Mouse (Mus musculus) inflammation-experienced regulatory T-cells, adult 16 weeks (primary cell): ENCODE measurements around the gene 2310011J03Rik. TPM values are rescaled to one million over a fixed set of nuclear protein-coding genes. Genes with fewer than 3 reads are reported as not detected.

Experiments used
- polyA plus RNA-seq: library from polyadenylated mRNA; unstranded; fragments of 100-300 nt; shearing (Covaris generic); gene quantifications from one replicate; pipeline ENCODE4 v1.2.1, GENCODE M21; 2017

2310011J03Rik gene
- polyA plus RNA-seq: 87.1 TPM

GRCm38 (mm10) chr10:80320340-80320760, at the start of gene 2310011J03Rik:
Gene 2310011J03Rik (minus strand): TSS chr10:80320537.

GRCm38 (mm10) chr10:80356001-80356682, 35.8 kb upstream of the 2310011J03Rik start, which contains the start of gene Plk5:
Gene Plk5 (plus strand): TSS chr10:80356459.

GRCm38 (mm10) chr10:80348244-80348781, 28.0 kb upstream of the 2310011J03Rik start, which contains the start of gene Adamtsl5:
Gene Adamtsl5 (minus strand): TSS chr10:80348412.

GRCm38 (mm10) chr10:80329273-80330081, 9.1 kb upstream of the 2310011J03Rik start, which contains the start of the genes Pcsk4 and Reep6:
Gene Pcsk4 (minus strand): TSS chr10:80329498.
Gene Reep6 (plus strand): TSS chr10:80329953.

GRCm38 (mm10) chr10:80295618-80296425, 24.5 kb downstream of the 2310011J03Rik start, which contains the start of gene Apc2:
Gene Apc2 (plus strand): TSS chr10:80295977.

GRCm38 (mm10) chr10:80292251-80293146, 27.8 kb downstream of the 2310011J03Rik start, which contains the start of gene Rps15:
Gene Rps15 (plus strand): TSS chr10:80292453.

Other genes starting within 250 kb of the 2310011J03Rik start
- gene Sbno2, start 215.0 kb downstream of the 2310011J03Rik start, polyA plus RNA-seq: 84.3 TPM
- gene Stk11, start 204.7 kb downstream of the 2310011J03Rik start, polyA plus RNA-seq: 11.9 TPM
- 434 TPM for gene Atp5d, start 181.9 kb downstream of the 2310011J03Rik start, polyA plus RNA-seq
- gene Cbarp, start 179.7 kb downstream of the 2310011J03Rik start, polyA plus RNA-seq: 2.9 TPM
- 1.7 TPM for gene Midn, start 172.3 kb downstream of the 2310011J03Rik start, polyA plus RNA-seq
- gene Cirbp, start 154.6 kb downstream of the 2310011J03Rik start, polyA plus RNA-seq: 199 TPM
- 21.6 TPM for gene 1600002K03Rik, start 147.6 kb downstream of the 2310011J03Rik start, polyA plus RNA-seq
- 0.22 TPM for gene Efna2, start 141.1 kb downstream of the 2310011J03Rik start, polyA plus RNA-seq
- gene Mum1, start 94.1 kb downstream of the 2310011J03Rik start, polyA plus RNA-seq: 145 TPM
- gene Ndufs7, start 71.4 kb downstream of the 2310011J03Rik start, polyA plus RNA-seq: 305 TPM
- 1.6 TPM for gene Gamt, start 59.5 kb downstream of the 2310011J03Rik start, polyA plus RNA-seq
- gene Dazap1, start 59.1 kb downstream of the 2310011J03Rik start, polyA plus RNA-seq: 53.8 TPM
- gene Rps15, start 28.1 kb downstream of the 2310011J03Rik start, polyA plus RNA-seq: 794 TPM
- 0.40 TPM for gene Apc2, start 24.6 kb downstream of the 2310011J03Rik start, polyA plus RNA-seq
- 26.3 TPM for gene Pcsk4, start 9.0 kb upstream of the 2310011J03Rik start, polyA plus RNA-seq
- not detected for gene Reep6, start 9.4 kb upstream of the 2310011J03Rik start, polyA plus RNA-seq
- gene Adamtsl5, start 27.9 kb upstream of the 2310011J03Rik start, polyA plus RNA-seq: not detected
- not detected for gene Plk5, start 35.9 kb upstream of the 2310011J03Rik start, polyA plus RNA-seq
- 0.29 TPM for gene Mex3d, start 67.1 kb upstream of the 2310011J03Rik start, polyA plus RNA-seq
- 34.4 TPM for gene Mbd3, start 79.0 kb upstream of the 2310011J03Rik start, polyA plus RNA-seq
- gene Uqcr11, start 86.3 kb upstream of the 2310011J03Rik start, polyA plus RNA-seq: 258 TPM
- gene Tcf3, start 113.1 kb upstream of the 2310011J03Rik start, polyA plus RNA-seq: 31.6 TPM
- not detected for gene Onecut3, start 174.3 kb upstream of the 2310011J03Rik start, polyA plus RNA-seq
- not detected for gene Atp8b3, start 218.6 kb upstream of the 2310011J03Rik start, polyA plus RNA-seq
- gene Rexo1, start 241.0 kb upstream of the 2310011J03Rik start, polyA plus RNA-seq: 59.7 TPM